Mouse (Mus musculus) liver, embryonic 15.5 days (tissue): ENCODE data around the gene Kifap3. TPM values are rescaled to one million over a fixed set of nuclear protein-coding genes. Genes with fewer than 3 reads are reported as not detected.
"Not testable (repeated sequence)": the region's sequence is repeated elsewhere in the genome, so short reads cannot be mapped to it uniquely, and the experiment has no call there.

ENCODE experiments used
- ATAC-seq: fragments of 200-750 bp; cut with Nextera tagmentation; 2 replicates; pipeline ENCODE4 v1.8.0; 2017; ENCODE audit warnings: moderate number of reproducible peaks, mild to moderate bottlenecking, moderate library complexity; ENCODE audit not compliant: insufficient read depth
- H3K27ac ChIP-seq: fragments of 300-500 bp; sonication (generic); replicated peaks from 2 replicates; pipeline ENCODE4 v1.5.1; 2015; ENCODE audit warnings: mild to moderate bottlenecking, inconsistent platforms
- H3K27me3 ChIP-seq: fragments of 300-500 bp; sonication (generic); 2 replicates; pipeline ENCODE4 v1.6.1; 2015; ENCODE audit warnings: mild to moderate bottlenecking, inconsistent platforms
- H3K36me3 ChIP-seq: fragments of 300-500 bp; sonication (generic); replicated peaks from 2 replicates; pipeline ENCODE4 v1.6.1; 2015; ENCODE audit warnings: moderate library complexity, mild to moderate bottlenecking, inconsistent platforms
- H3K4me1 ChIP-seq: fragments of 300-500 bp; sonication (generic); replicated peaks from 2 replicates; pipeline ENCODE4 v1.6.1; 2015; ENCODE audit warnings: inconsistent platforms
- H3K4me2 ChIP-seq: fragments of 300-500 bp; sonication (generic); 2 replicates; pipeline ENCODE4 v1.6.1; 2015; ENCODE audit warnings: moderate library complexity, mild to moderate bottlenecking, inconsistent platforms
- H3K4me3 ChIP-seq: fragments of 300-500 bp; sonication (generic); replicated peaks from 2 replicates; pipeline ENCODE4 v1.5.1; 2015; ENCODE audit warnings: mild to moderate bottlenecking, inconsistent platforms
- H3K9ac ChIP-seq: fragments of 300-500 bp; sonication (generic); 2 replicates; pipeline ENCODE4 v1.6.1; 2015; ENCODE audit warnings: moderate library complexity, mild to moderate bottlenecking, inconsistent platforms
- H3K9me3 ChIP-seq: fragments of 300-500 bp; sonication (generic); replicated peaks from 2 replicates; pipeline ENCODE4 v1.6.1; 2016; ENCODE audit warnings: inconsistent platforms
- WGBS: fragments of 180-500 bp; shearing (Covaris S2); methylation state at CpG from one replicate; pipeline ENCODE4 v1.1.7; 2015; ENCODE audit warnings: mixed read lengths; ENCODE audit not compliant: insufficient replicate concordance; 5-methylcytosine and 5-hydroxymethylcytosine counted together
- polyA plus RNA-seq: library from polyadenylated mRNA; unstranded; fragments of >200 nt; fragmentation: Nextera tagmentation; extraction: Ambion mirVana; gene quantifications from 2 replicates; pipeline ENCODE4 v1.2.1, GENCODE M21; 2015

Kifap3 gene
- polyA plus RNA-seq, 1 experiment from 2014 or later, result 2.0 TPM

DNA sequence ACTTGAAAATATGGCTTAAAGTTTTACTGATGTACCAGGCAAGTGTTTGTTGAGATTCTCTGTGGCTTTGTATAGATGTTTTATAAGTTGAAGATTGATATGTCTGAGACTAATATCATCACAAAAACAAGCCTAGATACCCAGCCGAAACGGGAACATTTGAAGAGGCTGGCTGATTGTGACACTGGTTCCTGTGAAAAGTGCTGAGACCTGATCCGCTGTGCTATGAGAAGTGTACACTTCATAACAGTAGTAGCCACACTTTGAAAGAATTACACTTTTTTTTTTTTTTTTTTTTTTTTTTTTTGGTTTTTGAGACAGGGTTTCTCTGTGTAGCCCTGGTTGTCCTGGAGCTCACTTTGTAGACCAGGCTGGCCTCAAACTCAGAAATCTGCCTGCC is 59.1 kb downstream of the Kifap3 start:
- H3K9me3 ChIP-seq, H3K36me3 ChIP-seq, H3K4me1 ChIP-seq, H3K27me3 ChIP-seq, H3K4me2 ChIP-seq, H3K9ac ChIP-seq, ATAC-seq, H3K27ac ChIP-seq, H3K4me3 ChIP-seq: not testable (repeated sequence)
- WGBS, result 62% methylated on average over 3 of the region's 3 CpGs

DNA sequence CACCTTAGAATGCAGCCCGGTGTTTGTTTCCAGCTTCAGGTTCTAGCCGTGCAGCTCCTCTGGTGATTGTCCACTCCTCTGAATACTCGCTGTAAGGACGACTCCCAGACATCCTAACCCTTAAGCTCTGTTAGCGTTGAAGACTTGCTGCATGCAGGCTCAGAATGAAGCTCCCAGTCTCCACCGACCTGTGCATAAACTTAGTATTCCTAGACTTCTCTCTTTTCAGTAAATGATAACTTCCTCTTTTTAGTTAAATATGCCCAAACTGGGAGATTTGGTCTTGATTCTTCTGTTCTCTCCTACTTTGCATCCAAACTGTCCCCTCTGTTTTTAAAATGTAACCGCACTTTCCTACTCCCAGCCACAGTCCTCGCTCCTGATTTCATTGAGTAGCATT is 61.2 kb downstream of the Kifap3 start:
- 61% methylated on average over 8 of the region's 8 CpGs for WGBS
- Histone ChIP-seq H3K4me2 (no peak overlapping the region), H3K9ac (no peak overlapping the region), H3K27me3 (no peaks in the 10 kb centered on the region), H3K4me3 (no peak overlapping the region), H3K36me3 (no peaks in the 10 kb centered on the region), H3K9me3 (no peaks in the 10 kb centered on the region), H3K27ac (no peak overlapping the region), H3K4me1 (no peaks in the 10 kb centered on the region)
- no peak for ATAC-seq

DNA sequence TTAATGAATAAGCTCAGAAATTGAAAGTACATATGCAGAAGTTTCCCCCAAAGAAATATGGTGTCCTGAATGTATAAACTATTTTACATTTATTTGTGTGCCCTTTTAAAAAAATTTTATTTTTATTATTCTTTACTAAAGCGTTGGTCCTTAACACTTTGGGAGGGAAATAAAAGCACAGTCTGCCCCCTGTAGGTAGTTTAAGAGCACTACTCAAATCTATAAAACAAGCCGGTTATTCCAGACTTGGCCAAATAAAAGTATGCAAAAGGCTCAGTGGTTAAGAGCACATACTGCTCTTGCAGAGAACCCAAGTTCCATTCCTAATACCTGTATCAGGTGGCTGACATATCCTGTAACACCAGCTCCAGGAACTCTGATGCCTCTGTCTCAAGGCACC is 62.9 kb downstream of the Kifap3 start:
- 49% methylated on average over 2 of the region's 2 CpGs for WGBS
- no peaks in the 10 kb centered on the region for H3K9me3 ChIP-seq

DNA sequence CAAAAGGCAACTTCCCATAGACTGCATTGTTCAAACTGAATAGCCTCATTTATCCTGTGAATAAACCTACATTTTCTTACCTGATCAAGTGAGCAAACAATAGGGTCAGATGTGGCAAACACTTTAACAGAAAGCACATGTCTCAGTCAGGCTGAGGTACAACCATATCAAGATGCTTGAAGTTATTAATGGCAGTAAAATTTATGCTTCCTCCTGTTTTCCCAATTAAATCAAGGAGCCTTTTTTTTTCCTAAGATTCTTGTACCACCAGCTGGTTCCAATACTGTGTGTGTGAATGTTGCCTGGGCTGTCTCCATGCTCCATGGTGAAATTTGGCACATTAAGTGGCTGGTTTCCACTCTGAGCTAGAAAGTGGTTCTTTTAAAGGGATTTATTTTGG is 64.5 kb downstream of the Kifap3 start:
- Histone ChIP-seq H3K4me1 (no peaks in the 10 kb centered on the region), H3K27me3 (no peaks in the 10 kb centered on the region), H3K36me3 (no peaks in the 10 kb centered on the region), H3K4me3 (no peak overlapping the region), H3K4me2 (no peak overlapping the region), H3K27ac (no peak overlapping the region), H3K9ac (no peak overlapping the region), H3K9me3 (no peaks in the 10 kb centered on the region)
- no peak for ATAC-seq

More for the DNA sequence above, 62.9 kb downstream of the Kifap3 start:
- no peaks in the 10 kb centered on the region for H3K27me3 ChIP-seq
- H3K27ac ChIP-seq, result no peak overlapping the region
- H3K36me3 ChIP-seq, result no peaks in the 10 kb centered on the region
- H3K9ac ChIP-seq, result no peak overlapping the region
- H3K4me1 ChIP-seq, result no peaks in the 10 kb centered on the region
- no peak overlapping the region for H3K4me3 ChIP-seq
- no peak for ATAC-seq
- H3K4me2 ChIP-seq, result no peak overlapping the region

DNA sequence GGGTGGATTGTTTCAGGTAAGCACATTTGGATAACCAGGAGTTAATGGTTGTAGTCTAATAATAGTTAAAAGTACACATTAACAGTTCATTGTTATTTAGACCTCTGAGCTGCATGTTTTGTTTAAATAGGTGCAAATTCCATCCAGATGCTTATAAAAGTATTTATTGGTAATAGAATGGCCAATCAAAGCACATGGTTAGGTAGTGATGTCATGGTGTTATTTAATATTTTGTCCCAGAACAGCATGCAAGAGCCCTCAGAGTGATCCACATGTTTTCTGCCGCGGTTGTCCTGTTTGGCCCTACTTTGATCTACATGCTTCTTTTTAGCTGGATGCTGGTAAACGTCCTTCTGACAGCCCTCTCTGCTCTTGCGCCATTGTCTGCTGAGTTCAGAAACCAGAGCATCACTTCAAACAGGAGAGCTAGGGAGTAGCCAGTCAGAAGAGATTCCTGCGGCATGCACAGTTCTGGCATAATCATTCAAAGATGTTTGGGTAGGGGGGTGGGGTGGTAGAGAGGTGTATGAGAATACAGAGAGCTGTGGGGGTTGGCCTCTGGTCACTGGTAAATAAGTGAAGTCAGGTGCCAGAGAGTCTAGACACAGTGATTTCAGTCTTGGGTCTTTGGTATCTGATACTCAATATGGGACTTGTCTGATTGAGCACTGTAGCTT is 73.6 kb downstream of the Kifap3 start:
- Histone ChIP-seq H3K9ac (no peak overlapping the region), H3K4me1 (no peaks in the 10 kb centered on the region), H3K4me2 (no peak overlapping the region), H3K27ac (no peak overlapping the region), H3K4me3 (no peak overlapping the region), H3K36me3 (no peaks in the 10 kb centered on the region), H3K27me3 (no peaks in the 10 kb centered on the region), H3K9me3 (no peaks in the 10 kb centered on the region)
- WGBS, result 61% methylated on average over 5 of the region's 5 CpGs
- ATAC-seq, result no peak

DNA sequence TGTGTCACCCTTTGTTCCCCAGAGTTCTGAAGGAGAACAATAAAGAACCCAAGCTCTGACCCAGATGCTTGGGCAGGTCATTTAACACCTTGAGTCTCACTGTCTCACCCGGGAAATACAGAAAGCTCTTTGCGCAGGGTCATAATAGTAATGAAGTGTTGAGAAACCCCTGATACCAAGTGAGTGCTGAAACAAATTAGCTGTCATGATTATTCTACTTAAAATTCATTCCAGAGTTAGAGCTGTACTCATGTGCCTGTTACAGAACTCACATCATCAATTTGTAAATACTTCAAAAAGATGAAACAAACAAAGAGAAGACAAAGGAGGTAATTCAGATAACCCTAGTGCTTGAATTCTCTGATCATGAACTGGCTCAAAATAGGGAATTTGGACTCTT is 79.0 kb downstream of the Kifap3 start:
- Histone ChIP-seq H3K4me2 (no peak overlapping the region), H3K27me3 (no peaks in the 10 kb centered on the region), H3K4me1 (no peaks in the 10 kb centered on the region), H3K27ac (no peak overlapping the region), H3K4me3 (no peak overlapping the region), H3K9ac (no peak overlapping the region), H3K36me3 (no peaks in the 10 kb centered on the region), H3K9me3 (no peaks in the 10 kb centered on the region)
- WGBS, result 86% methylated on average over 2 of the region's 2 CpGs
- no peak for ATAC-seq

DNA sequence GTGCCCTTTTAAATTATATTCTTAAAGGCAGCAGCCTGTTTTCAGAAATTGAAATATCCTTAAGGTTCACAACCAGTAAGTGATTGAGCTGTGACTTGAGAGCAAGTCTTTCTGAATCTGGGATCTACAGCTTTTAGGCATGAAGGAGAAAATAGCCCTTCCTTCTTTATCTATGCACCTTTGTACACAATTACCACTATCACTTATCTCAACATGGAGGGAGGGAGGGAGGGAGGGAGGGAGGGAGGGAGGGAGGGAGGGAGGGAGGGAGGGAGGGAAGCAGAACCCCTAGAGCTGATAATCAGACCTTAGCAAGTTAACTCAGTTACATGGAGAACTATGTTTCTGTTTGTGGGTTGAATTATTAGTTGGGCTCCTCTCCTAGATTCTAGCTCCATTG is 82.2 kb downstream of the Kifap3 start:
- H3K4me1 ChIP-seq, result no peaks in the 10 kb centered on the region
- H3K9me3 ChIP-seq, result no peaks in the 10 kb centered on the region
- H3K27ac ChIP-seq, result no peak overlapping the region
- no peak overlapping the region for H3K4me3 ChIP-seq
- no peaks in the 10 kb centered on the region for H3K27me3 ChIP-seq
- H3K4me2 ChIP-seq, result no peak overlapping the region
- no peaks in the 10 kb centered on the region for H3K36me3 ChIP-seq
- H3K9ac ChIP-seq, result no peak overlapping the region
- ATAC-seq, result no peak

DNA sequence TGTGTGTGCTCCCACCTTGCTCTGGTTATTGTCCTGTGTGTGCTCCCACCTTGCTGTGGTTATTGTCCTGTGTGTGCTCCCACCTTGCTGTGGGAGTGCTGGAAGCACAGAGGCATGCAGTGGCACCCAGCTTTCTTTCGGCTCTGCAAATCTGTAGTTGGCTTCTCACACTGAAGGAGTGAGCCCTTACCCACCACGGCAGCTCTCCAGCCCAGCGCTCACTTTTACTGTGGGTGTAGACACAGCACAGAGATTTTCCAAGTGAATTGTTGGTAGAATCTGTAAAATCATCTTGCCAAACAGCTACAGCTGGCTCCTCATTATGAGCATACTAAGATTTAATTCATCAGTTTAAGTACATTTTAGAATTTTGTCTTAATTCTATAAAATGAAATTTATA is 93.8 kb downstream of the Kifap3 start:
- no peaks in the 10 kb centered on the region for H3K9me3 ChIP-seq
- no peak for ATAC-seq
- 81% methylated on average over 3 of the region's 3 CpGs for WGBS
- no peak overlapping the region for H3K27ac ChIP-seq
- H3K9ac ChIP-seq, result no peak overlapping the region
- no peaks in the 10 kb centered on the region for H3K27me3 ChIP-seq
- H3K36me3 ChIP-seq, result no peaks in the 10 kb centered on the region
- no peaks in the 10 kb centered on the region for H3K4me1 ChIP-seq
- H3K4me2 ChIP-seq, result no peak overlapping the region
- no peak overlapping the region for H3K4me3 ChIP-seq

DNA sequence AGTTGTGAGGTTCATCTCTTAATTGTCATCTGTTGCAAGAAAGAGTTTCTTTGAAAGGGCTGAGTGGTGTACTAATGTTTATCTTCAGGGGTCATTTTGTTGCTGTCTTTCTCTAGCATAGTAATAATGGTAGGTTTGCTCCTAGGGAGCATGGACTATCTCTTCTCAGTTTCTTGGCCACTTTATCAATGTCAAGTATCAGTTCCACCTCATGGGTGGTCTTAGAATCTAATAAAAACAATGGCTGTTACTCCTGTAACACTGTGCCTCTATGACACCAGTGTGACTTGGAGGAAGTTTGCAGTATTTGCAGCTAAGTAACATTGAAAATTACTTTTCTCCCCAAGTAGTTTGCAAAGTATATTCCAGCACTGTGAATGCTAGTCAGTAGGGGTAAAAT is 110.2 kb downstream of the Kifap3 start:
- Histone ChIP-seq H3K9ac (no peak overlapping the region), H3K36me3 (no peaks in the 10 kb centered on the region), H3K4me1 (no peaks in the 10 kb centered on the region), H3K27ac (no peak overlapping the region), H3K9me3 (no peaks in the 10 kb centered on the region), H3K4me3 (no peak overlapping the region), H3K4me2 (no peak overlapping the region), H3K27me3 (no peaks in the 10 kb centered on the region)
- ATAC-seq, result no peak

DNA sequence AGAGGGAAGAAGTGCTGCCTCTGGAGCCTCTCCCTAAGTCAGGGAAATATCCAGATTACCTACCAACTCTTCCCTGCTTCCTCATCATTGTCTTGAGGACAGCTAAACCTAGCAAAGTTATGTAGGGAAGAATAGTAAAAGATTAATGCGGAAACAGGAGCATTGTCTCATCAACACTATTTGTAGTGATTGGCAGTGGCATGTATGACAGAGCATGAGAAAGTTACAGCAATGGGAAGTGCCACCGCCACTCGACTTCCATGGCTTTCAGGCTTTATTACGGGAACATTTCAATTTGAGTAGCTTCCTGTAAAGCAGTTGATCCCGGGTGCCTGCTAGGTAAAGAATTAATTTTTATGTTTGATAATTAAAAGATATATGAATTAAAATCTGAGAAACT is 113.9 kb downstream of the Kifap3 start:
- Histone ChIP-seq H3K27me3 (no peaks in the 10 kb centered on the region), H3K4me3 (no peak overlapping the region), H3K9ac (no peak overlapping the region), H3K27ac (no peak overlapping the region), H3K9me3 (no peaks in the 10 kb centered on the region), H3K36me3 (no peaks in the 10 kb centered on the region), H3K4me2 (no peak overlapping the region), H3K4me1 (no peaks in the 10 kb centered on the region)
- no peak for ATAC-seq
- WGBS, result 76% methylated on average over 5 of the region's 5 CpGs

DNA sequence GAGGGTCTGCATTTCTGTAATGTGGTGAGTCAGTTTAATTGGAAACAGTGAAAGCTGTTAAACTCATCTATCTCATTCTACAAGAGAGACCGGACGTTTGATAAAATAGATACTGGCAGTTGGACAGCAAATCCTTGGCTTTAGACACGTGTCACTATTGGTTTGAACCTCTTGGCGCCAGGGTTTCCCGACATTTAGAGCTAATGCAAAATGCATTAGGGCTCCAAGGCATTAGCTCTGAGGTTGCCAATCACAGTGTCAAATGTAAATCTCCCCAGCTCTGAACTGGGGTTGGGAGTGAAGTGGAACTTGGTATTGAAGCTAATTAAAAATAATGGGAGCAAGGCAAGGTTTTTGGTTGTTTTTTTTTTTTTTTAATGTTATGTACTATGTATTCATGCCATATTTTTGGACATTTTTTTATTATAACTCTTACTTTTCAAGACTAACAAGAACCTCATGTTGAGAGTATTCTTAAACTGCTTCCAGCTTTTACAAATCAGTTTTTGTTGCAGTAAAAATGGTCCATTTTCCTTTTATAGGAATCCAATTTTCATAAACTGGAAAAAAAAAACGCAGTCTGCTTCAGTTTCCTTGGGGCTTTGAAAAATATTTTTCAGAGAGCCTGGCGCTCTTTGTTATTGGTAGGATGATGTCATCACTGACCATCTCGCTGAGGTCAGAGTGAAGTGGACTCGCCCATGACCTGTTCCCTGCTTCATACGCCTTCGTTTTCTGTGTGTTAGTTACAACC is 114.6 kb downstream of the Kifap3 start:
- Histone ChIP-seq H3K27ac (no peak overlapping the region), H3K4me3 (no peak overlapping the region), H3K4me1 (no peaks in the 10 kb centered on the region), H3K27me3 (no peaks in the 10 kb centered on the region), H3K4me2 (no peak overlapping the region), H3K9me3 (no peaks in the 10 kb centered on the region), H3K9ac (no peak overlapping the region), H3K36me3 (no peaks in the 10 kb centered on the region)
- ATAC-seq, result no peak
- 70% methylated on average over 11 of the region's 11 CpGs for WGBS

DNA sequence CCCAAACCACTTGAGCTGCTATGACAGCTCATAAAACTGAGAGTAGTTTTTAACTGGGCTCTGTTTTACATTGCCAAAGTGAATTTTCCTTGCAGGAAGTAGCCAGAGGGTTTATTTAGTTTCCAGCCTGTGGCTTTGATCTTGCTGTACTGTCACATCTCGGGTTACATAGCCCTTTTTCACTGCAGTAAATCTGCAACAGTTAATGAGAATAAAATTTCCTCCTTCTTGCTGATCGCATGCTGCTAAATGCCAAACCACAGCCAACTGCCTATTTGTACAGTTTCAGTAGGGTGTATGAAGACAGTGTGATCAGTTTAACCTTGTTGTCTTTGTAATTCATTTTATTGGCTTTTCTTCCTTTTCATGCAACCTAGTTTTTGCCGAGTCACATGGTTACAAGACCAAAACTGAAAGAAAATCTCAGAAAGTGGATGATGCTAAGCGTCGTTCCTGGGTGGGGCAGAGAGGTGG is 118.9 kb downstream of the Kifap3 start:
- no peak overlapping the region for H3K4me2 ChIP-seq
- H3K27me3 ChIP-seq, result no peaks in the 10 kb centered on the region
- H3K36me3 ChIP-seq, result no peaks in the 10 kb centered on the region
- no peak overlapping the region for H3K9ac ChIP-seq
- H3K9me3 ChIP-seq, result no peaks in the 10 kb centered on the region
- no peaks in the 10 kb centered on the region for H3K4me1 ChIP-seq
- no peak overlapping the region for H3K27ac ChIP-seq
- 60% methylated on average over 5 of the region's 5 CpGs for WGBS
- no peak overlapping the region for H3K4me3 ChIP-seq
- no peak for ATAC-seq
